Mouse (Mus musculus): ENCODE results near the gene Prickle1. TPM values are rescaled to one million over a fixed set of nuclear protein-coding genes. Genes with fewer than 3 reads are reported as not detected.

Gene Prickle1
- total RNA-seq (2014; fragmentation: Nextera tagmentation) (1.4 and 4.0 TPM in 2 replicates), total RNA-seq (2017) (4.3 and 4.7 TPM in 2 replicates)

DNA sequence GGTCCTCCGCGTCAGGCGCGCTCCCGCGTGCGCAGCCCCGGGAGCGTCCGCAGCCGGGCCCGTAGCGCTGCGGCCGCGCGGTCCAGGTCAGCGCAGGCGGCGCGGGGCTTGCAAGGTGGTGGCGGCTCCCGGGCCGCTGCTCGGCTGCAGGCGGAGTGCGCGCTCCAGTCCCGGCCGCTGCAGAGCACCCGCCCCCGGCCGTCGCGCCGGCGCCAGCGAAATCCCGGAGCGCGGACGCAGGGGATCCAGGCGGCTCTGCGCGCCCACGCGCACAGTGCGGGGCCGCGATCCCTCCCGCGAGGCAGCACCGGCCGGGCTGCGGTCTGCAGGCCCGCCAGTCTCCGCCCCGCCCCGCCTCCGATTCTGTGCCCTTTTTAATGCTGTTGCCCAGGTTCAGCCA lies at the start of gene Prickle1:
Prickle1 (minus strand) TSS at position 146 of the 400 bp plus-strand sequence.
- ATAC-seq (replicated peaks; ENCODE audit: low FRiP score, low TSS enrichment, poor library complexity, severe bottlenecking) = peak; percentile 48

GRCm38 (mm10) chr15:93640221-93640620 lies 44.5 kb upstream of the Prickle1 start:
- no peak for ATAC-seq (replicated peaks; ENCODE audit: low FRiP score, low TSS enrichment, poor library complexity, severe bottlenecking)

GRCm38 (mm10) chr15:93636976-93637375 lies 41.3 kb upstream of the Prickle1 start:
- ATAC-seq (replicated peaks; ENCODE audit: low FRiP score, low TSS enrichment, poor library complexity, severe bottlenecking) = no peak

GRCm38 (mm10) chr15:93635603-93636002 lies 39.9 kb upstream of the Prickle1 start:
- ATAC-seq (replicated peaks; ENCODE audit: low FRiP score, low TSS enrichment, poor library complexity, severe bottlenecking) = no peak

DNA sequence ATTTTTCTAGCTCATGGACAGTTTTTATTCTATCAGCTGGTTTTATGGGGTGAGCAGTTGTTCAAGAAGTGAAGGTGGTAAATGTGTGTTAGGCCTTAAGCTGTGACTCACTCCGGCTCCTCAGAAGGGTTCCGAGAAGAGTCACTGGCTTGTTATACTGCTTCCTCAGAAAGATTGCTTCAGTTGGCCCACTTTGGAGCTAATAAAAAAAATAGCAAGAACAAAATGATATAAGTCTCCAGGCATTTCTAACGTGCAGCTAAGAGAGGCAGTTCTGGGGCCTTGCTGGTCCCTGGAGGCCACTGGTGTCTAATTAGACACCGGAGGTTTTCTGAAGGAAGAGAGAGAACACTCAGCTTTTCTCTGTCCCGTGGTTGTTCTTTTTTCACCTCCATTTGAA lies 38.8 kb upstream of the Prickle1 start:
- ATAC-seq (replicated peaks; ENCODE audit: low FRiP score, low TSS enrichment, poor library complexity, severe bottlenecking) = no peak

GRCm38 (mm10) chr15:93630001-93630541 lies 34.4 kb upstream of the Prickle1 start:
- no peak for ATAC-seq (replicated peaks; ENCODE audit: low FRiP score, low TSS enrichment, poor library complexity, severe bottlenecking)

GRCm38 (mm10) chr15:93629201-93629600 lies 33.5 kb upstream of the Prickle1 start:
- no peak for ATAC-seq (replicated peaks; ENCODE audit: low FRiP score, low TSS enrichment, poor library complexity, severe bottlenecking)

- no peak for ATAC-seq (replicated peaks; ENCODE audit: low FRiP score, low TSS enrichment, poor library complexity, severe bottlenecking)
Measured at GRCm38 (mm10) chr15:93627836-93628797, 32.4 kb upstream of the Prickle1 start.

DNA sequence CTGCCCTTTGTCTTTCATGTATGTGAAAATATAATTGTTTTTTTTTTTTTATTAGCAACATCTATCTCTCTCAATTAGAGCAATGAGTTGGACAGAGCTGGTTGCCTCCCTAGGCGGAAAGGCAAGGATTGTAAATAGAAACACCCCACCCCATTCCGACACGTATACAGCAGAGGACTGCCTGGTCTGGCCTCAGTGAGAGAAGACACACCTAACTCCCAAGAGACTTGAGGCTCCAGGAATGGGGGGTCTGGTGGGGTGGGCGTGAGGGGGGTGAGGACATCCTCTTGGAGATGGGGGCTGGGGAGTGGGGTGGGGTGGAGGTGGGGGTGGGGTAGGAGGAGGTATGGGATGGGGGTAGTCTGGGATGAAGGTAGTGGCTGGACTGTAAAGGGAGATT lies 23.9 kb upstream of the Prickle1 start:
- no peak for ATAC-seq (replicated peaks; ENCODE audit: low FRiP score, low TSS enrichment, poor library complexity, severe bottlenecking)

DNA sequence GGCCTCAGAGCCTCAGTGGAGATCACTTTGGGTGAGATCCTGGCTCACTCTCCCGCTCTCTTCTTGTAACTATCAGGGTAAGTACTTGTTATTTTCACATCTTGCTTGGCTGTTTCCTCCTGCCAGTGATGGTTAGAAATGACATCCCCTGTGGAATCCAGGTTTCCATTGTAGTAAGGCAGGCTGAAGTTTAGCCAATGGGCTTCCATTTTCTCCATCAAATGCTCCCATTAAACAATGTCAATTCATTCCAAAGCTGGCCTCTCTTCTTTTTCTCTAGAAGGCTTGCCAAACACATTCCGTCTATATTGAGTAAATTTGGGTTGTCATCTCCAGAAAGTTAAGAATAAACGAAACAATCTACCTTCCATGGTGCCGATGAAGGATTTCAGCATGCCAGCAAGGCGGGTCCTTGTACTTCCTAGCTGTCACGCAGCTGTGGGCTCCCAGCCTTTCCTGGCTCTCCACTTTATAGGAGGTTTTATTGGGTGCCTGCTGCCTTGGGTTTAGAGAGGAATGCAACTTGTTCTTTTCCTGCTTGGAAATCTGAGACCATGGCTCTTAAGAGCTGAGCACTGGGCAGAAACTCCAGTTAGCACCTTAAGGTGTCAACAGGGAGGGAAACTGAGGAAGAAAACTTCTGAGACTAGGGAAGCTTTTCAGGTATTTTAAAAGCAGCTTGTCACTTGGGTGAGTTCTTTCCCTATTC lies 22.9 kb upstream of the Prickle1 start:
- no peak for ATAC-seq (replicated peaks; ENCODE audit: low FRiP score, low TSS enrichment, poor library complexity, severe bottlenecking)

DNA sequence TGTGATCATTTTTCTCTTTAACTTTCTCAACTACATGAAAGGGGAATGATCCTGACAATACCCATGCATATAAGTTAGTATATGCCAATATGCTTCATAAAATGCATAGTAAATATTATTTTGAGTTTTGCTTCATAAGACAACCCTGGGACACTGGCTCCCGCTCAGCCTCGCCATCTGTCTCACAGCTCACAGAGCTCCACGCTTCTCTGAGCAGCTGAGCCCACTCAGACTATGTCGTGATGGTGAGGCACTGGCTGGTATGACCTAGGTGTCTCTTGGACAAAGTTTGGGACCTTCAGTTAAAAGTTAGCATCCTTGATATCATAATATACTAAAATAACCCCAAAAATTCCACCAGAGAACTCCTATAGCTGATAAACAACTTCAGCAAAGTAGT lies 20.6 kb upstream of the Prickle1 start:
- no peak for ATAC-seq (replicated peaks; ENCODE audit: low FRiP score, low TSS enrichment, poor library complexity, severe bottlenecking)

DNA sequence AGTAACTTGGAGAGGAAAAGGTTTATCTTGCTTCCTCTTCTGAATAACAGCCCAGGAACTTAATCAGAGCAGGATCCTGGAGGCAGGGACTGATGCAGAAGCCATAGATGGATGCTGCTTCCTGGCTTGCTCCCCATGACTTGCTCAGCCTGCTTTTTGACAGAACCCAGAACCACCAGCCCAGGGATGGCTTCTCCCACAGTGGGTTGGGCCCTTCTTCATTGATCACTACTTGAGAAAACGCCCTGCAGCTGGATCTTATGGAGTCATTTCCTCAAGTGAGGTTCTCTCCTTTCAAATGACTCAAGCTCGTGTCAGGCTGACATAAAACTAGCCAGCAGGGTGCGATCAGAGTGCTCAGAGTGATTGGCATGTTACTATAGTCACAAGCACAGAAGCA lies 19.3 kb upstream of the Prickle1 start:
- no peak for ATAC-seq (replicated peaks; ENCODE audit: low FRiP score, low TSS enrichment, poor library complexity, severe bottlenecking)

DNA sequence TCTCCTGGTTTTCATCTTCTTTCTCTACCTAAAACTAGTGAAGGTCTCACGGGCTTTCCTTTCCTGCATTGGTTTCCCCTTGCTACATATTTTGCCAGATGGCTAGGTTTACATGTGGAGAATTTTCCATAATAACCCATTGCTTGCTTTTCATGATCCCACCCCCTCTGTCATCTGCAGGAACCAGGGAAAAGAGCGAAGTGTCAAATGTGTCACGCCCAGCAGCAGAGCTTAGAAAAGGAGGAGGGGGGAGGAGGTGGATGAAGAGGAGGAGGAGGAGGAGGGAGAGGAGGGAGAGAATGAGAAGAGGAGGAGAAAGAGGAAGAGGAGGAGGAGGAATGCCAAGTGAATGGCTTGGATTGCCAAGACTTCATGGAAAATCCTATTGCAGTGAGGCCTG lies 17.9 kb upstream of the Prickle1 start:
- no peak for ATAC-seq (replicated peaks; ENCODE audit: low FRiP score, low TSS enrichment, poor library complexity, severe bottlenecking)

- ATAC-seq (replicated peaks; ENCODE audit: low FRiP score, low TSS enrichment, poor library complexity, severe bottlenecking) = no peak
Measured at GRCm38 (mm10) chr15:93611536-93612300, 16.0 kb upstream of the Prickle1 start.

DNA sequence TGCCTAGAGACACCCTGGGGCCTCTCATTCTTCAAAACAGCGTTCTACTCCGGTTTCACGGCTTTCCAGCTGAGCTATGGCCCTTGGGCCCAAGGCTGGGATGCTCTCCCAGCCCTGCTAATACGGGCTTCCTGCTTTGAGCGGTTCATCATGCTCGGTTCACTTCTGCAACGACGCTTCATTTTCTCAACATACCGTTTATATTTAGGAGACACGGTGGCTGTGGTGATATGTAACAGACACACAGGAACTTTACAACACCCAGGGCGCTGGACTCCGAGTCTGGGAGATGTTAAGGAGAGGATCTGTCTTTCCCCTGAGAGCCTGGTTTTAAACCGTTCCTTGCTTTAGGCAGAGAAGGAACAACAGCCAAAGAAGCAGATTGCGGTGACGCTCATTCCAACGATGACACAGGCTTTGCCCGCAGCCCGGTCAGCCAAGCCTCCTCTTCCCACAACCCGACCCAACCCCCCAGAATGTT lies 15.1 kb upstream of the Prickle1 start:
- ATAC-seq (replicated peaks; ENCODE audit: low FRiP score, low TSS enrichment, poor library complexity, severe bottlenecking) = no peak

- no peak for ATAC-seq (replicated peaks; ENCODE audit: low FRiP score, low TSS enrichment, poor library complexity, severe bottlenecking)
Measured at GRCm38 (mm10) chr15:93610288-93610687, 14.6 kb upstream of the Prickle1 start.

DNA sequence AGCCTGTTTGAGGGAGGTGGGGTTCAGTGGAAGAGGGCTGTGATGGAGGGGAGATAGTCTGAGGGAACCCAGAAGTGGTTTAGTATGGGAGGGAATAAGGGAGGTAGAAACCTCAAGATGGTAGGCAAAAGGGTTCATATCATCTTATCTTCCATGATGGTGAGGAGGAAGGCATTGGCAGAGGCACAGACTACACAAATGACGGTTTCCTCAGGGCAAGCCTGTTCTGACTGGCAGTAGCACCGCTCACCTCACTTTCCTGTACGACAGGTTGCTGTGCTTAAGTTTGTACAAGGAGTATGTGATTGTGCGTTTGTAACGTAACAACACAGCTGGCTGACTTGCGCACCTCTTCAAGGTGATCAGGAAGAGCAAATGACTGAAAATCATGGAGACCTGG lies 7.2 kb upstream of the Prickle1 start:
- ATAC-seq (replicated peaks; ENCODE audit: low FRiP score, low TSS enrichment, poor library complexity, severe bottlenecking) = peak; percentile 61

- no peak for ATAC-seq (replicated peaks; ENCODE audit: low FRiP score, low TSS enrichment, poor library complexity, severe bottlenecking)
Measured at GRCm38 (mm10) chr15:93601461-93602015, 5.8 kb upstream of the Prickle1 start.

- no peak for ATAC-seq (replicated peaks; ENCODE audit: low FRiP score, low TSS enrichment, poor library complexity, severe bottlenecking)
Measured at GRCm38 (mm10) chr15:93596991-93597390, 1.3 kb upstream of the Prickle1 start.
